Mouse (Mus musculus) lung, adult 2 months (tissue): ENCODE measurements around the gene Mrvi1. TPM values are rescaled to one million over a fixed set of nuclear protein-coding genes. Genes with fewer than 3 reads are reported as not detected.
A peak's percentile ranks its signal among the peaks of the same experiment; 100 is the strongest.

Experiments
- DNase-seq: peaks from one replicate; pipeline ENCODE4 v3.0.0; 2022
- H3K4me1 ChIP-seq: fragments of 200-500 bp; 2 replicates; pipeline ENCODE4 v1.6.1; 2011; ENCODE audit warnings: low read length; ENCODE audit not compliant: control insufficient read depth, insufficient read depth
- H3K4me3 ChIP-seq: fragments of 200-500 bp; replicated peaks from 2 replicates; pipeline ENCODE3; 2011; ENCODE audit warnings: low read depth, mild to moderate bottlenecking, control low read depth, low read length; ENCODE audit errors: extremely low read depth
- CTCF ChIP-seq: fragments of 200-500 bp; IDR thresholded peaks from 2 replicates; pipeline ENCODE4 v1.5.1; 2011; ENCODE audit warnings: mild to moderate bottlenecking, low read length, control low read depth; ENCODE audit not compliant: insufficient read depth
- POLR2A ChIP-seq: fragments of 200-500 bp; IDR thresholded peaks from 2 replicates; pipeline ENCODE4 v1.6.1; 2011; ENCODE audit warnings: low read depth, mild to moderate bottlenecking, control low read depth, low read length, borderline replicate concordance; ENCODE audit errors: extremely low read depth
- WGBS: fragments of 180-500 bp; shearing (Covaris S2); methylation state at CpG from one replicate; pipeline ENCODE4 v1.1.7; 2018; 5-methylcytosine and 5-hydroxymethylcytosine counted together
- polyA plus RNA-seq: library from polyadenylated mRNA; depleted of rRNA; stranded (reverse); fragments of >200 nt; gene quantifications from 2 replicates; pipeline ENCODE4 v1.2.3, GENCODE M21; 2012

Gene Mrvi1
- polyA plus RNA-seq, 1 experiment: 10.8 TPM

DNA sequence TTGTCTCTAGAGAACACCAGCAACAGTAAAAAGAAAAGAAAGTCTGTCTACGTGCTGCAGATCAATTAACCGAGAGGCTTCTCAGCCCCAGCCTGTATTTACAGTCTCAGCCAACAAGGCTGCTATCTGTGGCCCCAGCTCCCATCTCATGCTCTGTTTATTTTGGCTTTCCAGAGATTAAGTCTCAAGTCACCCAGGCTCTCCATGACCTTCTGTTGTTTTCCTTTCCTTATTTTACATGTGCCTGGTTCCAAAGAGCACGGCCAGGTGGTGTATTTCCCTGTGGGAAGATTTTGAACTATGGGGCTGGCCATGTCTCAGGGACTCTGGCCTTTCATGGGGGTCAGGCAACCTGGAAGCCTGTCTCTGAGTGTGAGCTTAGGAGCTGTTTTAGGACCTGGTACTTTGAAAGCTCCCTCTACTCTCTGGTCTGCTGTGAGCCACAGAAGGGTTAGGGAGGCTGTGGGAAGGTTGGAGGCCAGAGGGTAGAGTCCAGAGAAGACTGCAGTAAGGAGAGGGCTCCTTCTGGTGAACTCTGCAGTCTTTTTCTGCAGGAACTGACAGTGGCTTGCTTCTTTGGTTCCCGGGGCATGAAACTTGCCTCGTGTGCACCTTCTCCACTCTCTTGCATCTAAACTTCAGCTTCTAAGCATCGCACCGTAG is 130.6 kb downstream of the Mrvi1 start:
- TF ChIP-seq CTCF (no peak), POLR2A (no peak)
- Histone ChIP-seq H3K4me3 (no peak overlapping the region), H3K4me1 (peaks cover 4% of the 10 kb centered on the region)
- DNase-seq: no peak
- 73% methylated on average over 7 of the region's 7 CpGs for WGBS

DNA sequence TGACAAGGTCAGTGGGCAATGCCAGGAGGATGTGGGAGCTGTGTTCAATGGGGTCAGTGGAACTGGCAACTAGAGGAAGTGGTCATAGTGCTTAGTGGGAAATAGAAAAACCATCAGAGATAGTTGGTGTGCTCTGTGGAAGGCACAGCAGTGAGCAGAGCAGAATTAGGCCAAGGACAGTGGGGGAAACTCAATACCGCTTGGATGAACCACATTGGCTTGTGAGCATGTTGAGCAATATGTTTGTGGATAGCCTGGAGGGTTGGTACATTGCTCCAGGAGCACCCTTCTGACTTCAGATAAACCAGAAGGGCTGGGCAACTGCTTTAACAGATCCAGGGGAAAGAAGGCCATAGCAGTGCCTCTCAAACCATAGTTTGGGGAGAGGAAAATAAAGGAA is 133.9 kb downstream of the Mrvi1 start:
- Histone ChIP-seq H3K4me1 (no peaks in the 10 kb centered on the region), H3K4me3 (no peak overlapping the region)
- 77% methylated on average over 1 of the region's 1 CpGs for WGBS
- no peak for DNase-seq
- no peak for TF ChIP-seq CTCF
- no peak for TF ChIP-seq POLR2A

DNA sequence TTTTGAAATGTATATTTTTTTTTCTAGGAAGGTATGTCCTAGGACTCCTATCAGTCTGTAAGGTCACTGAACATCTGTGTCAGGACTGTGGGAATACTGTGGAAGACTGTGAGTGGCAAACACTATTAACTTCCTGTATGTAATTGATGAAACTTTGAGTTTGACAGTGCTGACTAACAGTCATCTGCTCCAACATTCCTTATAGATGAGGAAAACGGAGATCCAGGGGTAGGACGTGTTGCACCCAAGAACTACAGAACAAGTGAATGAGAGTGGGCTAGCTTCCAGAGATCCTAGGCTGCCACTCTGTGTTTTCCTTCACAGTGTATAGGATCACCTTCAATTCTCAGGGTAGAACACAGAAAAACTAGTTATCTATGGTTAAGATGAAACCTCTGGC is 134.9 kb downstream of the Mrvi1 start:
- WGBS: 62% methylated on average over 2 of the region's 2 CpGs
- no peak for DNase-seq
- TF ChIP-seq POLR2A: no peak
- Histone ChIP-seq H3K4me3 (no peak overlapping the region), H3K4me1 (0 out of 2 replicates have a peak, but pooled peaks cover 3% of the 10 kb centered on the region)

DNA sequence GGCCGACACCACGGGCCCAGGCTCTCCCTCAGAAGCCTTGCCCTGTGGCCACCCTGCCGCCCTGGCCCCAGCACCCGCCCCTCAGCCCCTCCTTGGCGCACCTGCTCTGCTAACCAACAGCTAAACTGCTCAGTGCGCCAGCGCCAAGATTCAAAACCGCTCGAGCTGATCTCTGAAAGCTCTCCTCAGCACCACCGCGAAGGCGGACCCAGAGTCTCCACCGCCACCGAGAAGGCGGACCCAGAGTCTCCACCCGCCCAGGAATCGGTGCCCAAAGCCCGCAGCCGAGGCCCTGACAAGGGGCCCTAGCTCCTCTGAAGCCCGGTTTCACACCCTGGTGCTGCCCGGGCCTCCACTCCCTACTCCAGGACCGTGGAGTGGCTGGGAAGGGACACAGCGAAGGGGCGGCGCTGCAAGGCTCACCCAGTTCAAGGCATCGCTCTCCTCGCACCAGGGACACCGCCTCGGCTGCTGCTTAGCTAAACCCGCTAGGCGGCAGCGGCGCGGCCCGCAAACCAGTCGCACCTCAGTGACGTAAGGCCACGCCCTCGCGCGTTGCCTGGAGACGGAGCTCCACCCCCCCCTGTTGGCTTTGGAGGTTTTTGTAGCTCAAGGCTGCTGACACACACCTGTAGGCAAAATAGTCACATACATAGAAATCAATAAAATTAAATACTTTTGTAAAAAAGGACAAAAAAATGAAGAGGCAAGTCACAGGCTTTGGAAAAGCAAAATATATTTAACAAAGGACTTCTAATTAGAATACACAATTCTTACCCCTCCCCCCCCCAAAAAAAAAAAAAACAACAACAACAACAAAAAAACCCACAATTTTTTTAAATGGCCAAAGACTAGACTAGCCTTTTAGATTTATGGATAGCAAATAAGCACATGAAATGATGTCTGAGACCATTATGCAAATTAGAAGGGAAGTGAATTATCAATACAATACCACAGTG is 138.1 kb downstream of the Mrvi1 start, which contains the start of gene Rnf141:
Rnf141 (minus strand) TSS at position 542 of the 959 bp plus-strand sequence.
- TF ChIP-seq CTCF: 0 out of 2 replicates have a peak, but pooled peaks have one; percentile 29
- peak; percentile 96 for TF ChIP-seq POLR2A
- H3K4me3 ChIP-seq: peak within 1 kb of the TSS; percentile 83
- peak; percentile 91 for DNase-seq
- under 1% methylated on average over 42 of the region's 42 CpGs for WGBS
- H3K4me1 ChIP-seq: peaks cover 12% of the 10 kb centered on the region; the same call in 1 of the 2 replicates

DNA sequence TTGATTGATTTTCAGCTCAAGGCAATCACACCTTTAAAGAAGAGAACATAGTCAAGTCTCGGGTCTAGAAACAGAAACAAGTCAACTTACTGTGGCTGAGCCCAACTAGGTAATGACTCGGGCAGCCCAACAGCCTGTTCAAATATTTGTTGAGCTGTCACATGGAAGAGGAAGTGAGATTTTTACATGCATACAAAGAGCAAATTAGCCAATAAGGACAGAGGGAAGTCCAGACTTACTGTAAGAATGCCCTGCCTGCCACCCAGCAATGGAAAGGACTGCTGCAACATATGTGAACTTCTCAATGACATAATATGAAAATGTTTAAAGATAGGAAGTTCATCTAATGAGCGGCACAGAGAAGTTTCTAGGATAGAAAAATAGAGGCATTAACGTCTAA is 141.9 kb downstream of the Mrvi1 start:
- WGBS: 30% methylated on average over 4 of the region's 4 CpGs
- H3K4me1 ChIP-seq: peaks cover 12% of the 10 kb centered on the region; the same call in 1 of the 2 replicates
- DNase-seq: no peak
- H3K4me3 ChIP-seq: no peak overlapping the region
- TF ChIP-seq POLR2A: no peak
- TF ChIP-seq CTCF: no peak

DNA sequence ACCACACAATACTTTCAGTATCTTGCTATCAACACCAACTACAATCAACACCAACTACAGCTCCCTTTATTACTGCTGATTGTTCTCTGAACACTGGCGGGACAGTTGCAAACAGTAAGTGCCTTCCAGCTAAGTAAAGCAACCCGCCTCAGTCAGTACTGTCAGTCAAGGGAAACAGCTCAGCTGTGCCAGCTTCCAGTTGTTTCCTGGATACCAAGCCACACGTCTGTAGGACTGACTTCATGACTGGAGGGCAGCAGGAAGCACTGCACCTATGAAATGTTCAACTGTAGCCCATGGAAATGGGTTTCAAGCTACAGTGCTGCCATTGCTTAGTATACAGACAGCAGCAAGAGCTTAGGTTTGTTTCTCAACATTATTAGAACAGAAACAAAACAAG is 147.7 kb downstream of the Mrvi1 start:
- peaks cover 13% of the 10 kb centered on the region for H3K4me1 ChIP-seq
- DNase-seq: no peak
- WGBS: 24% methylated on average over 3 of the region's 3 CpGs
- no peak overlapping the region for H3K4me3 ChIP-seq
- no peak for TF ChIP-seq CTCF
- TF ChIP-seq POLR2A: no peak

DNA sequence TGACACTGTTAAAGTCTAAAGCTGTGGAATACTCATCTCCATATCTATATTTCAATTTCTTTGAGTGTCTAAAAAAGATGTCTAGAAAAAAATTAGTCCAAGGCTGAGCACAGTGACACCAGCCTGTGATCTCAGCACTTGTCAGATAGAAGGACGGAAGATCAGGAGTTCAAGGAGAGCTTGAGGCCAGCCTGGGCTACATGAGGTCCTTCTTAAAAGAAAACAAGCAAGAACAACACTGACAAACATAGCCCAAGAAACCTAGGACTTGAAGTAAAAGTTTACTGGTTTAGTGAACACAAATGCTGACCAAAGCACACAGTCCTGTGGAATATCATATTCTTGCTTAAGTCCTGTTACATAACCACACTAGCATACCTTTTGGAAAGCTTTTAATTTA is 148.2 kb downstream of the Mrvi1 start:
- TF ChIP-seq CTCF: no peak
- no peak for TF ChIP-seq POLR2A
- Histone ChIP-seq H3K4me3 (no peak overlapping the region), H3K4me1 (peaks cover 13% of the 10 kb centered on the region)
- WGBS: 95% methylated on average over 1 of the region's 1 CpGs
- no peak for DNase-seq

DNA sequence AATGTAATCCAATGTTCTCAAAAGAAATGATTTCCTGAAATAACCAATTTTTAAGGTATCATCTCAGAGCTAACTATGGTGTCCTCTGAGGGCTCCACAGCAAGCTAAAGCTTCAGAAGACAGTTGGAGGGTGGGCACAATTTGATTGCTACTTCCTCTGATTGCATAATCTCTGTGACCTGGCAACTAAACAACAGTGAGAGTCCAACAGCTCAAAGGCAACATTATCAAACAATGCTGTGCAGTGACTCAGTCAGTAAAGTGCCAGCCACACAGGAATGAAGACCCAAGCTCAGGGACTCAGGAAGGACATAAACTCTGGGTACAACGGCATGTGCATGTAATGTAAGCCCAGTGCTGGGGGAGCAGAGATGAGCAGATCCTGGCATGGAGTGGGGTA is 149.2 kb downstream of the Mrvi1 start:
- DNase-seq: no peak
- no peak for TF ChIP-seq POLR2A
- no peak for TF ChIP-seq CTCF
- Histone ChIP-seq H3K4me1 (peaks cover 13% of the 10 kb centered on the region), H3K4me3 (no peak overlapping the region)
- WGBS: 21% methylated on average over 1 of the region's 1 CpGs

DNA sequence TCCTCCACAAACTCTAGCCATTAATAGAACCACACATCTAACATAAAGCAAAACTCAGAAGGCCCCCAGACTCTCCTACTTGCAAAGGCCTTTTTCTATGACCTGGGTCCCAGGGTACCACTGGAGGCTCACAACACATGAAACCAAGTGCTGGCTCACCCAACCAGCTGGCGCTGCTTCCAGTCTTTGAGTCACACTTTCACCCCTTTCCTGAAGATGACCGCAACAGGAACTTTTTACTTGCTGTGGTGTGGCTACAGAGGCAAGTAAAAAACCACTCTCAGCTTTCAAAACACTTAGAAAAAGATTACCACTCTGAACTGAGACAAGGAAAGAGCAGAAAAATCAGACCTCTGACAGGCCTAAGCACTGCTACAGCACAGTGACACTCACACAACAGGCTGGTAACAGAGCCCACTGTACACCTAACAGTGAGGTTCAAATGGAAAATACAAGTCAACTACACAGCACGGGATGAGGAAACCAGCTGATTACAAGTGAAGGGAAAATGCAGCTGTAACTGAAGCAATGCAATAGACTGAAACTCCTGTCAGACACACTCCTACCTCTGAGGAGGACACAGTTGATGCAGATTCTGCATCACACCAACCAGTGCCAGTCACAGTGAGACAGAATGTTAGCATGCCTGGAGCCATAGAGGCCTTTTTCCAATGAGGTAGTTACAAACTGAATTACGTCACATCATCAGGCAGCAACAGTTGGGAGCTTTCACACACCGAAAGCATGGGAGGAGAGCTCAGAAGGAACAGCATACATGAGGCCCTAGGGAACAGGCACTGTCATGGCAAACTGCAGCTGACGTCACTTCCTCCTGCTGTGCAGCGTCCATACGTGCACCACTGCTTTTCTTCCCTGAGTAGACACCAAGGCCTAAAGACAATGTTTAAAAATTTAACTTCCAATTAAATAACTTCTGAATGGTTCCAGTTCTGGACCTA is 158.0 kb downstream of the Mrvi1 start:
- TF ChIP-seq POLR2A (no peak), CTCF (no peak)
- no peak overlapping the region for H3K4me3 ChIP-seq
- H3K4me1 ChIP-seq: peaks cover 6% of the 10 kb centered on the region; the same call in 1 of the 2 replicates
- DNase-seq: no peak
- 70% methylated on average over 8 of the region's 8 CpGs for WGBS
